Mouse (Mus musculus): ENCODE data around the gene Rgs6.

The Rgs6 gene

DNA sequence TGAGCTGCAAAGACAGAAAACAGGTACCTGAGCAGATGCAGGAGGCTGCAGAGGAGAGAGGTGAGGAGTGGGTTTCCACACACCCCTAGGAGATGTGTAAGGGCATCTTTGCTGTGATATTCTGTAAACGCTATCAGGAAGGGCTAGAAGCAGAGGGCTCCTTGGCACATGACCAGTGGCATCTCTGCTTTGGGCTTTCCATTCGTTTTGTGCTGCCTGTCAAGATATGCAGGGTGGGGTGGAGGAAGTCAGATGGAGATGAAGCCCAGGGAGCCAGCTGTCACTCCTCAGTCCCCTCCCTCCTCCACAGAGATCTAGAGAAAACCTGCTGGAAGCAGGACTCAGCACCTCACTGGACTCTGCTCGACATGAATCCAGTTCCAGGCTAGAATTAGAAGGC is 555.0 kb downstream of the Rgs6 start:
- DNase-seq = no peak

DNA sequence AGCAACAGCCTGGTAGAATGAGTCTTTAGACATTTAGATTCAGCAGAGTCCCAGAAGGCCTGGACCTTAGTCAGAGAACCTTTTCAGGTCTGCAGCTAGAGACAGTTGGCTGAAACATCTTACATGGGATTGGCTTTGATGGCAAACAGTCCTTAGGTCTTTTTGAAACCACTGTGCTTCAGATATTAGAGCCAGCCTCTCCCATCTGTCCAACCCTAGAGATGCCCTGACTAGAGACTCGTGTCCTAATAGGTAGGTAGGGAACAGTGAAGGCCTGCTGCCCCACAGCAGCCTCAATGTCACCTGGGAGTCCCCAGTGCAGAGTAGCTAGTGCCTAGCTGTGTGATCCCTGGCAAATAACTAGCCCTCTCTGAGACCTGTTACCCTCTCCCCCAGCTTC is 555.5 kb downstream of the Rgs6 start:
- DNase-seq = no peak

DNA sequence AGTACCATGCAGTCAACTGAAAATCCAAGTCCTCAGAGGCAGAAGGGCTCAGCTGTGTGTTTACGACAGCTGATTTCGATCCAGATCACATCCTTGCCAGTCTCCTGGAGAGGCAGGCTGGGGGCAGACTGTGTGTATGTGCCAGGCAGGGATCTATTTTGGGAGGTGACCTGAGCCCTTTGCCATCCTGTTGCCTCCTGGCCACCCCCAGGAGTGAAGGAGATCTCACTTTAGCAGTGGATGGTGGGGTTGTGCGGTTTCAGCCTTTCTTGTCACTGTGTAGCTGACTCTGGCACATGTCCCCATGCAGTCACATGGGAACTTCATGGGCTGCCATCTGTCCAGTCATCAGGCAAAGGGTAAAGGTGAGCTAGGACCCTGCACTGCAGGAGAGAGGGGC is 557.0 kb downstream of the Rgs6 start:
- DNase-seq = no peak

DNA sequence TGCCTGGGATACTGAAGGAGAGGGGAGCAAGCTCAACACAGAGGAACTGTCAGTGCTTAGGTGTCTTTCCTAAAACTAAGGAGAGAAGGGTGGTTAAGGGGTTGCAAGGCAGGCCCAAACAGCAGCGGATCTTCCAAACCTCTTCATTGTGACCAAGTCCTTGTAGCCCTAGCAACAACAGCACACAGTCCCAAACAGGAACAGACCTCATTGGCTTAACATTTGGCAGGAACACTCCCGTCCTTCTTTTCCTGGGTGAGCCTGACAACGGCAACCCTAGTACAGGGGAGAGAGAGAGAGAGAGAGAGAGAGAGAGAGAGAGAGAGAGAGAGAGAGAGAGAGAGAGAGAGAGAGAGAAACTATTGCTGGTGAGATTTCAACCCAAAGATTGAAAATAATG is 557.8 kb downstream of the Rgs6 start:
- DNase-seq = no peak

DNA sequence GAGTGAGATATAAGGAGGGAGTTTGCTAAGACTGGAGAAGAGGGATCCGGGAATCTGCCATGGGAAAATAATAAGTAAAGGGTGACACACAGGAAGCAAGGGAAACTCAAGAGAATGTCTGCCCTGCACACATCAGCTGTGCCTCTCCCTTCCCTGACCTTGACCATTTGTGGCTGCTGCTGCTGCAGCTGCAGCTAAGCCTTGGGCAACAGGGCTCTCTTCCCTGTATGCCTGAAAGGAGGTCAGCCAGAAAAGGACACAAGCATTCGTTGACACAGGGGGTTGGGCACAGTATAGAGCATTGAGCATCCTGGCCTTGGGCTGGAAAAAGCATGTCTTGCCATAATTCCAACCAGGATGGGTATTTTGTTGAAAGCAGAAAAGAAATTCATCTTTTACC is 558.8 kb downstream of the Rgs6 start:
- no peak for DNase-seq

DNA sequence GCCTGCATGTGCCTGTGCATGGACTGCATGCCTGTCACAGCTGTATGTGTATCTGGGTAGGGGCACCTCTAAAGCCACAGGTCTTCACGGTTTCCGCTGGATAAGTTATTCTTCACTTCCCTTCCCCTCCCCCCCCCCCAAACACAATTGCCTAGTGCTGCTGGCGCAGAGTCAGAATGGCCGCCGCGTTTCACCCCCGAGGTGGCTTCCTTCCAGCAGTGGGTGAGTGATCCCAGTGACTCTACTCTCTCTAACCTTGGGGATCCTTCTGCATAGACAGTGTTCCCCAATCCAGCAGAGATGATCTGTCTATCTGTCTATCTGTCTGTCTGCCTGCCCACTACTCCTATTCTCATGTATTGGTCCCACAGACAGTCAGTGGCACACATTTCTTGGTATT is 561.9 kb downstream of the Rgs6 start:
- DNase-seq = no peak

DNA sequence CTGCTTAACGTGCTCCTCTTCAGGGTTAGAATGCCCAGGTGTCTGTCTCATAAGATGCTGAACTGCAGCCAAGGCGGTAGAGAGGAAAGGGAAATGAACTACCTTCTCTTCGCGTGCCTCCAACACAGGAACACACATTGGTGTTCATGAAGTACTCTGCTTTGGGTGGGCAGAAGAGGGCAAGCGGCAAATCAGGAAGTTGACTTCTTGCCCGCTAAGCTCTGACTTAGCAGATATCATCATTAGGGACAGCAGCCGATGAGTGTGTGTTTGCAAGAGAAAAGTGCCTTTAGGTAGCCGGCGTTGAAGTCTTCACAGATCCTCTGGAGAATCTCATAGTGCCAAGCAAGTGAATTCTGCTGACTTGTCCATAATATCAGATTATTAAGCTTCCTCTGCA is 562.7 kb downstream of the Rgs6 start:
- DNase-seq = no peak

DNA sequence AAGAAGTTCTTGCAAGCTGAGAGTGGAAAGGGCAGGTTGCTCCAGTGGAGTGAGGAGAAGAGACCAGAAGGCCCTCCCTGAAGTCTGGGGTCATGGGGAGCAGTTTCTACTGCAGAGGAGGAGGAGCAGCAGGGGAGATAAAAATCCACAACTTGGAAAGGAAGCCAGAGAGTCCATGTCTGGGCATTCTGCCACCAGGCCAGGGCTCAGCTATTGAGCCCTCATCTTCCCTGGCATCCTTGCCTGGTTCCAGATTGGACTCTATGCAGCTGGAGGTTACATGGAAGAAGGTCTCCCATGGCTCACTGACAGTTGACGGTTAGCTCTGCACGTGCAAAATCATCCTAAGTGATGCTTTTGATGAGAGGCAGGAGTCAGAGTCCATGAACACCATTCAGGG is 563.4 kb downstream of the Rgs6 start:
- DNase-seq = no peak

DNA sequence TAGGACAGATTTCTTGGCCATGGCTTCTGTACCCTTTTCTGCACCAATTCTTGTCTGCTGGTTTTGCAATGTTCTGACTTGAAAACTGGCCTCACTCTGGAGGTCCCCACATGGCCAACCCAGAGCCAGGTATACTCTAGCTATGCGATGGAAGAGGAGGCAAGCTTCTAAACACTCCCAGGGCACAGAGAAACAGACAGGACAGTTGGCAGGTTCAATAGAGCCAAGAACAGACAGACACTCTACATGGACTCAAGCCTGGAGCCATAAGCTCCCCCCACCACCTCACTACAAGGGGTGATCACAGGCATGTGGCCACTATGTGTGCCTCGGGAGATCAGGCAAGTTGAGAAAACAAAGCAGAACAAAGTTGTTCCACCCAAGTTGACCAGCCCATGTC is 572.1 kb downstream of the Rgs6 start:
- DNase-seq = no peak

DNA sequence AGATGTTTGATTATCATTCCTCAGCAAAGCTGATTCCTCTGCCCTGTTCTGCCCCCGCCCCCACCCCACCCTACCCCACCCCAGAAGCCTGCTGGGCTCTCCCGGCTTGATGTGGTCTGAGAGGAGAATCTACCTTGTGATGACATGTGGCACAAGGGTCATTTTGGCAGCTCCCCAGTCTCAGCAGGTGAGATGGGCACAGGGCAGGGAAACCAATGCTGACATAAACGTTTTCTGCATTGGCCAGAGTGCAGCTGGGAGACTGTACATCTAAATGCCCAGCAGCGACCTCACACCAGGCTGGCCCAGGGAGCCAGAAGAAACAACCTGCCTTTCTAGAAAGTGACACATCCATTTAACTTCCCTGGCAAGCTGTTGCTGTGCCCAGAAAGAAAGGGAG is 572.6 kb downstream of the Rgs6 start:
- no peak for DNase-seq

DNA sequence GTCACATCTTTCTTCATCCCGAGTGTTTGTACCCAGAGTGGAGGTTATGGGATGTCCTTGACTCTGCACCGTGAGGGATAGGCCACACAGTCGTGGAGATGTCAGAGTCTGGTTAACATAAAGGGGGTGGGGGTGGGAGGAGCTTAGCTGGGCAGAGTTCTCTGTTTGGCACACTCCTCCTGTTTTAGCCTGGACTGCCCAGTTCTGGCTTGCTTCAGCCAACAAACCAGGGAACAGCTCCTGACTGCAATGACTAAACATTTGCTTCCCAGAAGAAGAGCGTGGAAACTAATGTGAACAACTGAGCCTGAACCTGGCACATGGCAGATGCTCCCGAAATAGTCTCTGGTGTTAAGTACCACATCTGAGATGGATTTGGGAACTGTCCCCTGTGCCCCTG is 575.6 kb downstream of the Rgs6 start:
- DNase-seq = no peak

DNA sequence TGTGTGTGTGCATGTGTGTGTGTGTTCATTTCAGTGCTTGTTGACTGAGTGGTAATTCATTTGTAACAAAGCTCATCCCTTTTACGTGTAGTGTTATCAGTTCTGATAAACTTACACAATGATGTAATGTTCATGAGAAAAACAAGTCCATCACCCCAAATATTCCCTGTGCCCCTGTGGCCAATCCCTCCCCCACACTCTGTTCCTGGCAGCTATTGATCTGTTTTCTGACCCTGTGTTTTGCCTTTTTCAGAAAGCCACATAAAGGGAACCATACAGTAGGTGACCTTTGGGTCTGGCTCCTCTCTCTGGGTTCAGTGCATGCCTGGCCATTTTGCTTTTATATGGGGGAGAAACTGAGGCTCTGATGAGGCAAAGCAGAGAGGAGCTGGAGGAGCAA is 577.0 kb downstream of the Rgs6 start:
- DNase-seq = no peak

DNA sequence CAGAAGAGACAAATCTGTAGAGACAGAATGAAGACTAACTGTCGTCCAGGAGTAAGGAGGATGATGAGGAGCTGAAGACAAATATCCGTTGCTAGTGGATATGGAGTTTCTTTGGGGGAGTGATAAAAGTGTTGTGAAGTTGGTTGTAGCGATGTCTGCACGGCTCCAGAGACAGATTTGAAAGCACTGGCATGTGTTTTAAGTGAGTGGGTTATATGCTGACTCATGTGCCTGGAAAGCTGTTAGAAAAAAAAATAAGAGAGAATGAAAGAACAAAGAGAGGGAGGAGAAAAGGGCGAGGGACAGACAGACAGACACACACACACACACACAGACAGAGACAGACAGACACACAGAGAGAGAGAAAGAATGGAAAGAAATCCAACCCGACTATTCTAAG is 580.2 kb downstream of the Rgs6 start:
- no peak for DNase-seq

DNA sequence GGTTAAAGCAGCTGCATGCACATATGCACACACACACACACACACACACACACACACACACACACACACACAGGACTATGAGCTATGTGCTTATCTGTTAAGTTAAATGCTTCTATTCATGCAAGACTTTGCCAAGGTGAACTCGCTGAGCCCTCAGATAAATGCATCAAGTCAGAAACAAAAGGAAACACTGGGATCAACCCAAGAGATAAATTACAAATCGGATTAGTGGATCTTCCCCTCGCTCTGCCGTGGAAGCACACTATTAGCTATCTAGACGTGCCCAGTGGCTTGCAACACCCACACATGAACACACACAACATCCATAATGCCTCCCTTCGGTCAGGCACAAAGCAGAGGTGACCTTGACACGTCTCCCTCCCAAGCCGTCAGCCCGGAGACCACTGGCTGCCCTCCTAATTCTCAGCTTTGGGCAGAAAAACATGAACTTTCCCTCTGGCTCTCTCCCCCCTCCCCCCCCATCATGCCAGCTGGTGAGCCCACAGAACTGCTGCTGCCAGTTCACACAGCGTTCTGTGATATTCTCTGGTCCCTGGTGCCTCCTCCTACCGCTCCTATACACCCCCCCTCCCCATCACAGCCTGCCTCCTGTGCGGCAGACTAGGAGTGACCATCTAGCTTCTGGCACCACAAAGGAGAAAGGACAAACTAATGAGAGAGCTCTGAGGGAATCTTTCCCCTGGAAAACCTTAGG is 581.6 kb downstream of the Rgs6 start:
- DNase-seq = no peak

DNA sequence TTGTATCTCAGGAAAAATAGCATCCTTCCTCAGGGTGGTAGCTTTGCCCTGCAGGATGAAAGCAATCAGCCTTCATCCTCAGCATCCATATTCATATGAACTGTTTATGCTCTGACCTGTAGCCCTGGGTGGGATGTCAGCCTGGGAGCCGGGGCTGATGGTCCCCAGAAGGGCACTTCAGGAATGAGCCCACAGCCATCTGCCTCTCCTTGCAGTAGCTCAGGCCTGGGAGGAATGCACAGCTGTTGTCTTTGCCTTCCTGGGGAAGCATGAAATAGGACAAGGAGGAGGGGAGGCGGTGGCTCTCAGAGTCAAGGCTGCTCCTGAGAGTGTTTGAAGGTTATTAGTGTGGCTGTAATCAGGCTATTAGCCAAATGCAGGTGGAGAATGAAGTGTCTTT is 590.7 kb downstream of the Rgs6 start:
- DNase-seq = no peak

DNA sequence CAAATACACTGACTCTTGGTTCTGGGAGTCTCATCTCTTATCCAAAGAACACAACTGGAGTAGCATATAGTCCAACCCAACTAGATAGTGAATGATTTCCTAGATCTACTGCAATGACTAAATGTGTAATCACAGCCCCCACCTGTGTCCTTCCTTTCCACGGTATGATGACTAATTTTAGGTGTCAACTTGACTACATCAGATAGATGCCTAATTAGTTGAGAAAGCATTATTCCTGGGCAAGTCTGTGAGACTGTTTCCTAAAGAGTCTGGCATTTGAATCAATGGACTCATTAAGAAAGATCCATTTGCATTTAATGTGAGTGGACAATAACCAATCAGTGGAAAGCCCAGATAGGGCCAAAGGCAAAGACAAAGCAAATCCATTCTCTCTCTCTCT is 591.8 kb downstream of the Rgs6 start:
- no peak for DNase-seq

DNA sequence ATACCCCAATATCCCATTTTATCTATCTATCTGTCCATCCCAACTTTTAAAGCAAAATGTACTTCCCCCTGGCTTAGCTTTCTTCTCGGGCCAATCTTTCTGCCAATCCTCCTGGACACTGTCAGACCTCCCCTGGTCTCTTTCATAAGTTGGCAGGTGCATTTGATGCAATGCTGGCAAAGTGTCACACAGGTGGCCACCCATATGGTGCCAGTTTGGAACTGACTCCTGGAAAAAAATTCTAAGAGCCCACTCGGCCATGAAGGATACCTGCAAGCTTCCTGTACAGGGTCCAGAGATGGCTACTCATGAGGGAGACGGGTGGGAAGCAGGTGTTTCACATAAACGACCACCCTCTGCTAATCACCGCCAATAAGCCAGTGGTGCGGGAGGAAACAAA is 592.5 kb downstream of the Rgs6 start:
- DNase-seq = no peak

DNA sequence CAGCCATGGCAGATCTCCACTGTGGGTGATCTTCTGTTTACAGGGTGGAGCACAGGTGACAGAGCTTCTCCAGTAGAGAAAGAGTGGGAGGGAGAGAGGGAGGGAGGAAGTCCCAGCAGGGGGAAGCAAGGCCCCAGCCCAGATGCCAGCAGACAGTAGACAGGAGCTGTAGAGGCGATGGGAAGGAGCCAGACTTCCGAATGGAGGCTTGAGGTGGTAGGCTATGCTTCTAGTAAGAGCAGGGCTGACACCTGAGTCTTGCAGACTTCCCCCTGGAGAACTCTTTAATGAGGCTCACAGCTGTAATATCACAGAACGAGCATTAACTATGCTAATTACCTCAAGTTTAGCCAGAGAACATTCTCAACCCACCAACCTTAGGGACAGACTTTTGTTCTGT is 613.6 kb downstream of the Rgs6 start:
- DNase-seq = no peak

DNA sequence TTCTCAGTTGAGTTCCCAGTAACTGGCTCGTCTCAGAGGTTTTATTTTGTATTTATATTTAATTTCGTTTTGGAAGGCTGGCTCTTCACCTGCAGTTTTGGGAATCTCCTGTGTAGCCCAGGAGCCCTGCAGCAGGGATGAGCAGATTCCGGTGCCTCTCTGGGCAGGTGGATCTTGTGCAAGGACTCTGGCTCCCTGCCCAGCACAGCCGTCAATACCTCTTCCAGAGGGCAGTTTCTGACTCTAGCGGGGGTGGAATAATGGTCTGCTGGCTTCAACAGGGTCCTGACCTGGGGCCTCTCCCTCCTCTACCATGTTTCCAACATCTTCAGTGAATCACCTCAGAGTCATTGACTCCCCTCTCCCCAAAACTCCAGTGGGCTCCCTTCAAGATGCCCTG is 616.3 kb downstream of the Rgs6 start:
- no peak for DNase-seq

DNA sequence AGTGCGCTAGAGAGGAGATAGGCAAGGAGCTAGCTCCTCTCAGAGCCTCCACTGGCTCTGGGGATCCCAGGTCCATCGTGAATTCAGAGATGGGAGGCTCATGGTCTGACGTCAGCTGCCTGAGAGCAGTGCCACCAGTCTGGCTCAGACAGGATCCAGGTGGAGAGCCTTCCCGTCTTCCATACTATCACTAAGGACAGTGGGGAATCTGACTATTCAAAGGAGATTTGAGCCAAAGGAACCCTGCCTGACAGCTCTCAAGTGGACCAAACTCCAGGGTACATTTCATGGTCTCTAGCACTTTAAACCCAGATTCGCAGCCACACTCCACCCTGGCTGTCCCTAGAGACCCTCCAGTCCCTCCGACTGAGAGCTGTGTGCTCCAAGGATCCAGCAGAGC is 618.8 kb downstream of the Rgs6 start:
- no peak for DNase-seq

DNA sequence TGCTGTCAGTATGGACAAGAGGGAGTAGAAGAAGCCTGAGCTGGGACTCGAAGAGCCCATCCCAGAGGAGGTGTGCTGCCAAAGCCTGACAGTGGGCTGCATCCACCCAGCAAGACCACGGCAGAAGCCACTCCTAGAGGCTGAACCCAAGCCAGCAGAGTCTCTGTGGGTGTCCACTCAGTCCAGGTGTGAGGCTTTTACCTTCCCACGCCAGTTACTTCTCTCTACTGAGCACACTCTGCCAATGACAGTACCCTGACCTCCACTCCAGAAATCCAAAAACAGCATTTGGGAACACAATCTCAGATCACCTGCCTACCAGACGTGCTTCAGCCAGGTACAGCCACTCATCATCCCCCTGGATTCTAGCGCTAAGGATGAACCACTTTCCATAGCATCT is 619.4 kb downstream of the Rgs6 start:
- no peak for DNase-seq

DNA sequence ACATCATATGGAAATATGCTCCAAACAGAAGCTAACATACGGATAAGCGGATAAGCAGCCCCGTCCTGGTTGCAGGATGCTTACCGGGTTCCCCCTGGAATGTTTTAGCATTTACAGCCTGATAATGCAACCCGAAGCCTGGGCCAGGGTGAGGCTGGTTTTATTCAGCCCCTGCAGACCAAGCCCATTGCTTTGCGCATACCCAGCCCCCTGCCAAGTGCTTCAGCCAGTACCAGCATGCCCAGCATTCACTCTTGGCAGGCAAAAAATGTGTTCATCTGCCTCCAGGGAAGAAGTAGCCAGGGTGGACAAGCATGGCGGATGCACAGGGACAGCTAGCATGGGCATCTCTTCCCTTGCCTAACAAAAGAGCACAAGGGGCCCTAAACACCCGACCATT is 619.9 kb downstream of the Rgs6 start:
- DNase-seq = no peak

DNA sequence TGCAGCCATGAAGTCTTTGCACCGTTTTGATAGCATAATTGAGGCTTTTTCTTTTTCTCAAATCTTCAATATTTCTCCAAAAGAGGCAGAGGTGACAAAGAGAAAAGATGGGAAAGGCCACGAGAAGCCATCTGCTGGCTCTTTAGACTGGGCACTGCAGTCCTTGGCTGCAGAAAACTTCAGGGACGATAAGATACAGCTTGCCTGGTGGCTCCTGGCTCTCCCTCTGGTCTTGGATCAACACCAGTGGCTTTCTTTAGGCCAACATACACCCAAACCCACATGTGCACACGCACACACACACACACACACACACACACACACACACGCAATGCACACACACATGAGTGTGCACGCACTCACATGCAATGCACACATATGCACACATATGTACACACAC is 620.7 kb downstream of the Rgs6 start:
- no peak for DNase-seq

DNA sequence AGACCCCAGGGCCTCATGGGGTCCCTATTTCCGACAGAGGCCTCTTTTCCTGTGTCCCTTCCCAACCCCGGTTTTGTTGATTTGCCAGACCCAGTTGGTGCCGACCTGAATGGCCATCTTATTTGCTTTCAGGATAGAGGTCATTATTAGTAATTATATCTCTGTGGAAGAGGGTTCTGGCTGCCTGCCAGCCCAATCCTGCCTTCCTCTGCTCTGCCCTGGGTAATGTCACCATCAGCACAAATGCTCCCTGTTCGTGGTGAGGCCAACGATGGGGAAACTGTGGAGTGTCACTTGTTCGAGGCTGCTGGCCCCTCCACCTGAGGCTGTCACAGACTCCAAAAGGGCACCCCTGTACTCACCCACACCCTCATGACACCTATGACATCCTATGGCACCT is 621.4 kb downstream of the Rgs6 start:
- no peak for DNase-seq

DNA sequence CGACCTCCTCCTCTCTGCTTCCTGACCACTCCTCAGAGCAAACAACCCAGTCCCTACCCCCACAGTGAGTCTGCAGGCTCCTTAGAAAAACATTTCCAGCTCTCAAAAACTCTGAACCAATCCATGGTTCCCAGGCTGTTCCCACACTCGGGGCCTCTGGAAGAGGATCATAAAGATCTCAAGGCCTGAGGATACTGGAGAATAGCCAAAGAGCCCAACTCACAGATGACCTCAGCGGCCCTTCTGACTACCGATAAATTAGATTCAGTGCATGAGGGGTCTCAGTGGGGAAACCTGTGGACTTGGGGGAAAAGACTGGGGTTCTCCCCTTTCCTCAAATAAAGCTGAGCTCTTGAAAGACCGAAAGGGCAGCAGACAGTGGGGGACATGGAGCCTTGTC is 622.2 kb downstream of the Rgs6 start:
- no peak for DNase-seq

DNA sequence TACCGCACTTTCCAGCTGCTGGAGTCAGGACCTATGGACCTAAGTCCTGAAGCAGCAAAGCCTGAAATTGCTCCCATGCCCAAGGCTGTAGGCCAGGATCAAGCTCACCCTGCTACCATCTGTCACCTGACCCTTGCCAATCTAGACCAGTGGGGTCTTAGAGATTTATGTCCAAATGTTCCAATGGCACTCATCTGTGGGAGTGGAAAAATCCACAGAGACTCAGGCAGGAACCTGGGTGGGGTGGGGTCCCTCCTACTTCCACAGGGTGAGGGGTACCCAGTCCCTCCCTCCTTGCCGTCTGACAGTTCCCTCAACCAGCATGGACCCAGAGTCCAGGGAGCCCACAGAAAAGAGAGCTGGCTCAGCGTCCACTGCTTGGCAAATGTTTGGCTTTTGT is 622.6 kb downstream of the Rgs6 start:
- no peak for DNase-seq
